ENCODE assay signal across 9 mouse cellular contexts in the genomic region with DNA sequence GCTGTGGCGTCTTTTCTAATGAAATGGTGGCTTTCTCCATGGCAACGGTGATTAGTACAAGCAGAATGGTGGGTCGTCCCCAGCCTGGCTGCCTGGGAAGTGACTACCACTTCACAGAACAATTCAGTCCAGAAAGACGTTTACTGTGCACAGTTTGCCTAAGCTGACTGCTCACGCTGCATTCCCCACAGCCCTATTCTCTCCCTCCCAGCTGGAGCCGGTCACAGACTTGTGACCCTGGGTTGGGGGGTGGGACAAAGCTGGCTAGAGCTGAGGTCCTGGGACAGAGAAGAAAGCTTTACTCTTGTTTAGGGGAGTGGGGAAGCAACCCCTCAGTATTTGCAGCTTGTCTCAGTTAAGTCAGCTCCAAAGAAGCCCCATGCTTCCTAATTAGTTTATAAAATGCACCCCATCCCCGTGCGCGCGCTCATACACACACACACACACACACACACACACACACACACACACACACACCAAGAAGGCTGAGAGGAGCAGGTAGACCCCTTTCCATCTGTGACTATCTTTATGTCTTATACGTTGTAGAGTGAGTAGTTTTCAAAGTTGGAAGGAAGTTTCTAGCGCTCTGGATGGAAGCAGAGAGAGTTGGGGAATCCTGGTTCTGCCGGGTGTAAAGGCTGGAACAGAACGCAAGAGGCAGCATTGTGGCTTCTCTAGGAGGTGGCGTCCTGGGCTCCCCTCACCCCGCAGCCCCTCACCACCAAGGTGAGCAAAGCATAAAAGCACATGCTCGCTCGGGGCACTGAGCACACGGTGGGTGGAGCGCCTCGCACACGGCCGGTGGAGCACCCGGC.
DNase-seq lines count a peak whose midpoint lies in the region; ATAC-seq and TF ChIP-seq lines count a peak whose summit lies in the region.
"Had no signal": no experiment of that assay in that cellular context is flagged by ENCODE, and none has a peak within 500 bp of the region (broad histone marks: within the 10 kb centered on the region; RNA-seq: fewer than 3 reads in every experiment).

No protein-coding gene starts in this region.

- 43% methylated on average over 24 of the region's 24 CpGs for WGBS in intestine, embryonic 14.5 days
- WGBS in intestine, embryonic 16.5 days = 40% methylated on average over 24 of the region's 24 CpGs
- 7% methylated on average over 24 of the region's 24 CpGs for WGBS in forebrain, embryonic 16.5 days
- WGBS in midbrain, embryonic 12.5 days = 11% methylated on average over 24 of the region's 24 CpGs

- intact Hi-C loops in gastrocnemius, adult 2 months (cut with DNase I) = no loop called here

- H3K36me3 ChIP-seq in intestine, embryonic 14.5 days (ENCODE audit: control insufficient read depth, insufficient read depth, low read length) = no peaks in the 10 kb centered on the region
- H3K36me3 ChIP-seq in intestine, embryonic 16.5 days (ENCODE audit: control insufficient read depth, insufficient read depth, low read length) = no peaks in the 10 kb centered on the region
- no peaks in the 10 kb centered on the region for H3K36me3 ChIP-seq in forebrain, embryonic 16.5 days (ENCODE audit: control insufficient read depth, insufficient read depth)
- no peaks in the 10 kb centered on the region for H3K36me3 ChIP-seq in midbrain, embryonic 12.5 days

- DNase-seq in intestine, embryonic 14.5 days (ENCODE audit: low spot score) = no peak
- DNase-seq in brain, adult 2 months (ENCODE audit: low read depth, low spot score) = peak; percentile 31
- no peak for DNase-seq in spleen, adult 18-20 months
- DNase-seq in gastrocnemius, adult 2 months = no peak
- DNase-seq in ovary, postnatal 14 days (ENCODE audit: low spot score) = no peak

- H3K9ac ChIP-seq in intestine, embryonic 14.5 days (ENCODE audit: low read length) = no peak overlapping the region
- no peak overlapping the region for H3K9ac ChIP-seq in intestine, embryonic 16.5 days (ENCODE audit: low read depth, low read length)
- no peak overlapping the region for H3K9ac ChIP-seq in forebrain, embryonic 16.5 days (replicated peaks; ENCODE audit: low read depth, low read length)
- peak overlapping the region; percentile 8; the same call in 1 of the 2 replicates for H3K9ac ChIP-seq in midbrain, embryonic 12.5 days (replicated peaks)
- H3K9ac ChIP-seq: liver, embryonic 14.5 days had no signal

- H3K27me3 ChIP-seq in intestine, embryonic 14.5 days (replicated peaks; ENCODE audit: control insufficient read depth, insufficient read depth, low read length) = no peaks in the 10 kb centered on the region
- no peaks in the 10 kb centered on the region for H3K27me3 ChIP-seq in intestine, embryonic 16.5 days (replicated peaks; ENCODE audit: control insufficient read depth, insufficient read depth, low read length)
- H3K27me3 ChIP-seq in forebrain, embryonic 16.5 days (replicated peaks; ENCODE audit: control insufficient read depth, insufficient read depth, low read length) = peaks cover 4% of the 10 kb centered on the region; the same call in 1 of the 2 replicates
- peaks cover 70% of the 10 kb centered on the region for H3K27me3 ChIP-seq in midbrain, embryonic 12.5 days

- no peak for ATAC-seq in intestine, embryonic 14.5 days (replicated peaks; ENCODE audit: low FRiP score, low TSS enrichment, low read depth)
- ATAC-seq in intestine, embryonic 16.5 days = no peak
- ATAC-seq in forebrain, embryonic 16.5 days = peak; percentile 51; the same call in 1 of the 2 replicates
- peak; percentile 62 for ATAC-seq in midbrain, embryonic 12.5 days (ENCODE audit: low FRiP score, low read depth)

- no peak for TF ChIP-seq CTCF in gastrocnemius, adult 2 months (IDR thresholded peaks at IDR 0.05)

- H3K4me3 ChIP-seq in intestine, embryonic 14.5 days (ENCODE audit: low read depth, low read length) = no peak overlapping the region
- no peak overlapping the region for H3K4me3 ChIP-seq in intestine, embryonic 16.5 days (ENCODE audit: low read length)
- H3K4me3 ChIP-seq in forebrain, embryonic 16.5 days (replicated peaks; ENCODE audit: low read length) = no peak overlapping the region; the same call in 1 of the 2 replicates
- peak overlapping the region; percentile 9; the same call in 1 of the 2 replicates for H3K4me3 ChIP-seq in midbrain, embryonic 12.5 days
- H3K4me3 ChIP-seq in gastrocnemius, adult 2 months = no peak overlapping the region

- peaks cover 8% of the 10 kb centered on the region; the same call in 1 of the 2 replicates for H3K4me1 ChIP-seq in intestine, embryonic 14.5 days (replicated peaks; ENCODE audit: control insufficient read depth, insufficient read depth, low read length)
- no peaks in the 10 kb centered on the region for H3K4me1 ChIP-seq in intestine, embryonic 16.5 days (ENCODE audit: control insufficient read depth, insufficient read depth, low read length)
- peaks cover 23% of the 10 kb centered on the region for H3K4me1 ChIP-seq in forebrain, embryonic 16.5 days (replicated peaks; ENCODE audit: control insufficient read depth, insufficient read depth, low read length)
- H3K4me1 ChIP-seq in midbrain, embryonic 12.5 days = peaks cover 39% of the 10 kb centered on the region

- no peak overlapping the region for H3K27ac ChIP-seq in intestine, embryonic 14.5 days (ENCODE audit: low read depth)
- H3K27ac ChIP-seq in intestine, embryonic 16.5 days (ENCODE audit: low read length) = no peak overlapping the region
- H3K27ac ChIP-seq in forebrain, embryonic 16.5 days (ENCODE audit: low read length) = no peak overlapping the region
- peak overlapping the region; percentile 63 for H3K27ac ChIP-seq in midbrain, embryonic 12.5 days (replicated peaks)
- no peak overlapping the region for H3K27ac ChIP-seq in gastrocnemius, adult 2 months
- H3K27ac ChIP-seq: liver, embryonic 14.5 days had no signal

- 0 out of 2 replicates have a peak, but pooled peaks cover 3% of the 10 kb centered on the region for H3K9me3 ChIP-seq in intestine, embryonic 14.5 days (ENCODE audit: control insufficient read depth, low read length)
- no peaks in the 10 kb centered on the region for H3K9me3 ChIP-seq in intestine, embryonic 16.5 days (ENCODE audit: control insufficient read depth, low read length)
- H3K9me3 ChIP-seq in forebrain, embryonic 16.5 days (ENCODE audit: control insufficient read depth, low read length) = peaks cover 3% of the 10 kb centered on the region
- peaks cover 12% of the 10 kb centered on the region; the same call in 1 of the 2 replicates for H3K9me3 ChIP-seq in midbrain, embryonic 12.5 days

- peak overlapping the region; percentile 20; the same call in 1 of the 2 replicates for H3K4me2 ChIP-seq in intestine, embryonic 14.5 days (ENCODE audit: low read length)
- H3K4me2 ChIP-seq in intestine, embryonic 16.5 days (ENCODE audit: low read depth, low read length) = no peak overlapping the region
- peak overlapping the region; percentile 39 for H3K4me2 ChIP-seq in forebrain, embryonic 16.5 days (ENCODE audit: low read length)
- peak overlapping the region; percentile 41 for H3K4me2 ChIP-seq in midbrain, embryonic 12.5 days (replicated peaks)

Comparison
In these comparisons a context has a peak if more than half of its experiments do, and no peak if none do; other contexts are left out.
1. ATAC-seq: peak in forebrain, embryonic 16.5 days (single experiment) and midbrain, embryonic 12.5 days (single experiment); none in intestine, embryonic 14.5 days (single experiment) and intestine, embryonic 16.5 days (single experiment).